ENCODE assay signal across 9 mouse cellular contexts in the genomic region with DNA sequence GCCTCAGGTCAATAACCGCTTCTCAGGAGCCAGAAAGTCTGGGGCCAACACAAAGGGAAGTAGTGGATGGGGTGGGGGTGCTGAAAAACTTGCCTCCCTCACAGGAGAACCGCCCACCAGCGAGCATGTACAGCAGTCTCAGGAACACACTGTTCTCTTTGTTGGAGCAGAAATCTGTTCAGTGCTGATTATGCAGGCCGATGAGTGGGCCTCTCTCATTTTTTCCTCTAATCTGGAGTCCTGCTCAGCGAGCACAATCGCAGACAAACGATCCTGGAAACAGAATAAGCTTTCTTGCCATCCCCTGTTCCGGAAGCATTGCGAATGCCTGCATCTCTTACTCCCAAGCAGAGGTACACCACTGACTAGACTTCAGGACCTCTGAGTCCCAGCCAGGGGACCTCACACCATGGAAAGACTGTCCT.
DNase-seq lines count a peak whose midpoint lies in the region; ATAC-seq lines count a peak whose summit lies in the region.
"Had no signal": no experiment of that assay in that cellular context is flagged by ENCODE, and none has a peak within 500 bp of the region (broad histone marks: within the 10 kb centered on the region; RNA-seq: fewer than 3 reads in every experiment).

No protein-coding gene starts in this region.

- peak; percentile 87 for DNase-seq in left cerebral cortex, adult 11 months (ENCODE audit: low spot score)
- DNase-seq in left cerebral cortex, postnatal 4 days = no peak
- DNase-seq in frontal cortex, postnatal 25 days (ENCODE audit: low spot score in 2 of 2) = peak; percentile 62 to 68
- peak; percentile 60 to 83 for DNase-seq in layer of hippocampus, postnatal 14 days (ENCODE audit: low spot score in 2 of 2)
- DNase-seq in testis, postnatal 10 days (ENCODE audit: low spot score) = peak; percentile 77
- no peak for DNase-seq in cerebellum, adult 11 months
- DNase-seq in gastrocnemius, postnatal 4 days (ENCODE audit: low spot score in 2 of 2) = no peak

- peak; percentile 81 for ATAC-seq in midbrain, embryonic 13.5 days

- intact Hi-C loops in left cerebral cortex, postnatal 4 days (cut with DNase I) = no loop called here

- H3K4me2 ChIP-seq in midbrain, embryonic 13.5 days (replicated peaks) = peak overlapping the region; percentile 25

- no peak overlapping the region for H3K4me3 ChIP-seq in midbrain, embryonic 13.5 days (replicated peaks)

- H3K27ac ChIP-seq in midbrain, embryonic 13.5 days = peak overlapping the region; percentile 81

- no peaks in the 10 kb centered on the region for H3K27me3 ChIP-seq in midbrain, embryonic 13.5 days

- 6% methylated on average over 9 of the region's 9 CpGs for WGBS in midbrain, embryonic 13.5 days

- H3K36me3 ChIP-seq in midbrain, embryonic 13.5 days = no peaks in the 10 kb centered on the region
- H3K36me3 ChIP-seq: G1E had no signal

- H3K9me3 ChIP-seq in midbrain, embryonic 13.5 days = no peaks in the 10 kb centered on the region

- peaks cover 44% of the 10 kb centered on the region for H3K4me1 ChIP-seq in midbrain, embryonic 13.5 days (replicated peaks)

- H3K9ac ChIP-seq in midbrain, embryonic 13.5 days (replicated peaks) = no peak overlapping the region

Comparison
In these comparisons a context has a peak if more than half of its experiments do, and no peak if none do; other contexts are left out.
1. DNase-seq: peak in left cerebral cortex, adult 11 months (single experiment), frontal cortex, postnatal 25 days (2 of 2), layer of hippocampus, postnatal 14 days (2 of 2) and testis, postnatal 10 days (single experiment); none in left cerebral cortex, postnatal 4 days (single experiment), cerebellum, adult 11 months (single experiment) and gastrocnemius, postnatal 4 days (0 of 2).